Mouse (Mus musculus): ENCODE data around the gene Nr6a1. TPM values are rescaled to one million over a fixed set of nuclear protein-coding genes. Genes with fewer than 3 reads are reported as not detected.

Gene Nr6a1
- 0.51 TPM in 2 replicates for polyA plus RNA-seq (2015; fragmentation: Nextera tagmentation; extraction: Ambion mirVana)

- Histone ChIP-seq H3K9ac (ENCODE audit: low read depth, low read length) (no peak within 1 kb of the TSS), H3K27ac (peak within 1 kb of the TSS; percentile 15; the same call in 1 of the 2 replicates)
- 2% methylated on average over 19 of the region's 19 CpGs for WGBS
Measured at GRCm38 (mm10) chr2:38927115-38927979, at the start of gene Nr6a1. TSS of gene Nr6a1 (minus strand) at chr2:38927688.

GRCm38 (mm10) chr2:38975941-38976805, 48.7 kb upstream of the Nr6a1 start:
- Histone ChIP-seq H3K9ac (ENCODE audit: low read depth, low read length) (no peak overlapping the region), H3K4me3 (replicated peaks; ENCODE audit: low read depth, low read length) (no peak overlapping the region), H3K27ac (no peak overlapping the region), H3K9me3 (replicated peaks; ENCODE audit: low read length) (no peaks in the 10 kb centered on the region), H3K4me1 (replicated peaks; ENCODE audit: insufficient read depth, low read length) (no peaks in the 10 kb centered on the region), H3K36me3 (ENCODE audit: insufficient read depth, low read length) (no peaks in the 10 kb centered on the region), H3K27me3 (ENCODE audit: insufficient read depth, low read length) (no peaks in the 10 kb centered on the region), H3K4me2 (ENCODE audit: low read length) (no peak overlapping the region)
- ATAC-seq (replicated peaks; ENCODE audit: low FRiP score, low read depth) (no peak), DNase-seq (ENCODE audit: low spot score) (no peak)
- no peak for TF ChIP-seq CTCF (IDR thresholded peaks at IDR 0.05; ENCODE audit: low read depth)
- WGBS: 84% methylated on average over 20 of the region's 21 CpGs

More at GRCm38 (mm10) chr2:38927115-38927979, at the start of gene Nr6a1:
- Histone ChIP-seq H3K4me2 (ENCODE audit: low read length) (peak within 1 kb of the TSS; percentile 96), H3K36me3 (ENCODE audit: insufficient read depth, low read length) (no peaks in the 10 kb centered on the region), H3K4me3 (replicated peaks; ENCODE audit: low read depth, low read length) (peak within 1 kb of the TSS; percentile 29), H3K9me3 (replicated peaks; ENCODE audit: low read length) (no peaks in the 10 kb centered on the region), H3K4me1 (replicated peaks; ENCODE audit: insufficient read depth, low read length) (peaks cover 7% of the 10 kb centered on the region; the same call in 1 of the 2 replicates), H3K27me3 (ENCODE audit: insufficient read depth, low read length) (peaks cover 6% of the 10 kb centered on the region; the same call in 1 of the 2 replicates)
- peak; percentile 59 for ATAC-seq (replicated peaks; ENCODE audit: low FRiP score, low read depth)
- peak; percentile 90 for TF ChIP-seq CTCF (IDR thresholded peaks at IDR 0.05; ENCODE audit: low read depth)
- peak; percentile 86 for DNase-seq (ENCODE audit: low spot score)

GRCm38 (mm10) chr2:38975181-38975580, 47.7 kb upstream of the Nr6a1 start:
- H3K9me3 ChIP-seq (replicated peaks; ENCODE audit: low read length): no peaks in the 10 kb centered on the region
- H3K27me3 ChIP-seq (ENCODE audit: insufficient read depth, low read length): no peaks in the 10 kb centered on the region
- H3K4me3 ChIP-seq (replicated peaks; ENCODE audit: low read depth, low read length): no peak overlapping the region
- H3K9ac ChIP-seq (ENCODE audit: low read depth, low read length): no peak overlapping the region
- DNase-seq (ENCODE audit: low spot score): no peak
- no peaks in the 10 kb centered on the region for H3K4me1 ChIP-seq (replicated peaks; ENCODE audit: insufficient read depth, low read length)
- ATAC-seq (replicated peaks; ENCODE audit: low FRiP score, low read depth): no peak; the same call in 1 of the 2 replicates
- no peaks in the 10 kb centered on the region for H3K36me3 ChIP-seq (ENCODE audit: insufficient read depth, low read length)
- no peak overlapping the region for H3K27ac ChIP-seq
- H3K4me2 ChIP-seq (ENCODE audit: low read length): no peak overlapping the region
- 69% methylated on average over 3 of the region's 3 CpGs for WGBS
- no peak for TF ChIP-seq CTCF (IDR thresholded peaks at IDR 0.05; ENCODE audit: low read depth)

GRCm38 (mm10) chr2:38974171-38974570, 46.7 kb upstream of the Nr6a1 start:
- H3K36me3 ChIP-seq (ENCODE audit: insufficient read depth, low read length): no peaks in the 10 kb centered on the region
- ATAC-seq (replicated peaks; ENCODE audit: low FRiP score, low read depth) (no peak), DNase-seq (ENCODE audit: low spot score) (no peak)
- no peak overlapping the region for H3K27ac ChIP-seq
- no peak overlapping the region for H3K9ac ChIP-seq (ENCODE audit: low read depth, low read length)
- WGBS: 42% methylated on average over 2 of the region's 2 CpGs
- no peak overlapping the region for H3K4me3 ChIP-seq (replicated peaks; ENCODE audit: low read depth, low read length)
- H3K4me2 ChIP-seq (ENCODE audit: low read length): no peak overlapping the region
- H3K9me3 ChIP-seq (replicated peaks; ENCODE audit: low read length): no peaks in the 10 kb centered on the region
- no peaks in the 10 kb centered on the region for H3K27me3 ChIP-seq (ENCODE audit: insufficient read depth, low read length)
- H3K4me1 ChIP-seq (replicated peaks; ENCODE audit: insufficient read depth, low read length): no peaks in the 10 kb centered on the region
- TF ChIP-seq CTCF (IDR thresholded peaks at IDR 0.05; ENCODE audit: low read depth): no peak

GRCm38 (mm10) chr2:38973701-38974100, 46.2 kb upstream of the Nr6a1 start:
- no peak overlapping the region for H3K4me3 ChIP-seq (replicated peaks; ENCODE audit: low read depth, low read length)
- DNase-seq (ENCODE audit: low spot score) (no peak), ATAC-seq (replicated peaks; ENCODE audit: low FRiP score, low read depth) (no peak)
- no peak overlapping the region for H3K9ac ChIP-seq (ENCODE audit: low read depth, low read length)
- TF ChIP-seq CTCF (IDR thresholded peaks at IDR 0.05; ENCODE audit: low read depth): no peak
- H3K36me3 ChIP-seq (ENCODE audit: insufficient read depth, low read length): no peaks in the 10 kb centered on the region
- H3K9me3 ChIP-seq (replicated peaks; ENCODE audit: low read length): no peaks in the 10 kb centered on the region
- no peak overlapping the region for H3K27ac ChIP-seq
- no peak overlapping the region for H3K4me2 ChIP-seq (ENCODE audit: low read length)
- no peaks in the 10 kb centered on the region for H3K27me3 ChIP-seq (ENCODE audit: insufficient read depth, low read length)
- WGBS: 75% methylated on average over 7 of the region's 7 CpGs
- no peaks in the 10 kb centered on the region for H3K4me1 ChIP-seq (replicated peaks; ENCODE audit: insufficient read depth, low read length)

GRCm38 (mm10) chr2:38973223-38973622, 45.7 kb upstream of the Nr6a1 start:
- Histone ChIP-seq H3K9ac (ENCODE audit: low read depth, low read length) (no peak overlapping the region), H3K4me1 (replicated peaks; ENCODE audit: insufficient read depth, low read length) (no peaks in the 10 kb centered on the region), H3K36me3 (ENCODE audit: insufficient read depth, low read length) (no peaks in the 10 kb centered on the region), H3K27me3 (ENCODE audit: insufficient read depth, low read length) (no peaks in the 10 kb centered on the region), H3K4me2 (ENCODE audit: low read length) (no peak overlapping the region), H3K4me3 (replicated peaks; ENCODE audit: low read depth, low read length) (no peak overlapping the region), H3K27ac (no peak overlapping the region), H3K9me3 (replicated peaks; ENCODE audit: low read length) (no peaks in the 10 kb centered on the region)
- DNase-seq (ENCODE audit: low spot score): no peak
- 0 out of 2 replicates have a peak, but pooled peaks have one; percentile 26 for TF ChIP-seq CTCF (IDR thresholded peaks at IDR 0.05; ENCODE audit: low read depth)
- 30% methylated on average over 2 of the region's 2 CpGs for WGBS
- ATAC-seq (replicated peaks; ENCODE audit: low FRiP score, low read depth): no peak

Data from kidney, postnatal 0 days (tissue).